Mouse (Mus musculus): ENCODE results near the gene Phactr4.

GRCm38 (mm10) chr4:132308437-132309139 is 113.7 kb downstream of the Phactr4 start:
- no peak for TF ChIP-seq CTCF (IDR thresholded peaks at IDR 0.05; ENCODE audit: control insufficient read depth, insufficient read depth, insufficient read length)
- TF ChIP-seq MAX (IDR thresholded peaks at IDR 0.05) = peak; percentile 69
